Mouse (Mus musculus): Measurements from ENCODE around the gene Cdx2. TPM values are rescaled to one million over a fixed set of nuclear protein-coding genes. Genes with fewer than 3 reads are reported as not detected.

Gene Cdx2
- polyA plus RNA-seq, 1 experiment from 2014 or later = 0.47 TPM

- Histone ChIP-seq H3K9me3 (replicated peaks; ENCODE audit: control insufficient read depth, low read length) (no peaks in the 10 kb centered on the region), H3K36me3 (ENCODE audit: control insufficient read depth, insufficient read depth) (no peaks in the 10 kb centered on the region), H3K27ac (ENCODE audit: low read length) (no peak overlapping the region), H3K4me1 (ENCODE audit: control insufficient read depth, insufficient read depth, low read length) (peaks cover 8% of the 10 kb centered on the region), H3K4me3 (ENCODE audit: low read length) (no peak overlapping the region), H3K9ac (ENCODE audit: low read length) (no peak overlapping the region), H3K4me2 (ENCODE audit: low read depth, low read length) (no peak overlapping the region), H3K27me3 (ENCODE audit: control insufficient read depth, insufficient read depth, low read length) (peaks cover 94% of the 10 kb centered on the region)
- no peak for ATAC-seq (replicated peaks; ENCODE audit: extremely low read depth, insufficient read depth, low FRiP score)
- WGBS = 2% methylated on average over 21 of the region's 21 CpGs
Observed at GRCm38 (mm10) chr5:147300917-147301780, 5.9 kb downstream of the Cdx2 start.

- no peaks in the 10 kb centered on the region for H3K9me3 ChIP-seq (replicated peaks; ENCODE audit: control insufficient read depth, low read length)
- ATAC-seq (replicated peaks; ENCODE audit: extremely low read depth, insufficient read depth, low FRiP score) = no peak; the same call in 1 of the 2 replicates
- H3K9ac ChIP-seq (ENCODE audit: low read length) = no peak overlapping the region
Observed at GRCm38 (mm10) chr5:147300001-147300363, 7.1 kb downstream of the Cdx2 start.

GRCm38 (mm10) chr5:147299255-147300000 is 7.6 kb downstream of the Cdx2 start:
- peak overlapping the region; percentile 34 for H3K4me3 ChIP-seq (ENCODE audit: low read length)
- ATAC-seq (replicated peaks; ENCODE audit: extremely low read depth, insufficient read depth, low FRiP score) = 0 out of 2 replicates have a peak, but pooled peaks have one; percentile 32
- no peak overlapping the region for H3K9ac ChIP-seq (ENCODE audit: low read length)
- no peaks in the 10 kb centered on the region for H3K9me3 ChIP-seq (replicated peaks; ENCODE audit: control insufficient read depth, low read length)
- WGBS = under 1% methylated on average over 41 of the region's 41 CpGs
- no peak overlapping the region for H3K27ac ChIP-seq (ENCODE audit: low read length)
- peak overlapping the region; percentile 55 for H3K4me2 ChIP-seq (ENCODE audit: low read depth, low read length)
- H3K36me3 ChIP-seq (ENCODE audit: control insufficient read depth, insufficient read depth) = no peaks in the 10 kb centered on the region
- peaks cover 90% of the 10 kb centered on the region for H3K27me3 ChIP-seq (ENCODE audit: control insufficient read depth, insufficient read depth, low read length)
- H3K4me1 ChIP-seq (ENCODE audit: control insufficient read depth, insufficient read depth, low read length) = peaks cover 4% of the 10 kb centered on the region

More at GRCm38 (mm10) chr5:147300001-147300363, 7.1 kb downstream of the Cdx2 start:
- Histone ChIP-seq H3K4me2 (ENCODE audit: low read depth, low read length) (peak overlapping the region; percentile 55), H3K27ac (ENCODE audit: low read length) (no peak overlapping the region), H3K27me3 (ENCODE audit: control insufficient read depth, insufficient read depth, low read length) (peaks cover 91% of the 10 kb centered on the region), H3K4me1 (ENCODE audit: control insufficient read depth, insufficient read depth, low read length) (peaks cover 5% of the 10 kb centered on the region), H3K4me3 (ENCODE audit: low read length) (peak overlapping the region; percentile 34), H3K36me3 (ENCODE audit: control insufficient read depth, insufficient read depth) (no peaks in the 10 kb centered on the region)
- WGBS = 4% methylated on average over 4 of the region's 4 CpGs

- Histone ChIP-seq H3K9me3 (replicated peaks; ENCODE audit: control insufficient read depth, low read length) (no peaks in the 10 kb centered on the region), H3K4me2 (ENCODE audit: low read depth, low read length) (no peak overlapping the region), H3K4me1 (ENCODE audit: control insufficient read depth, insufficient read depth, low read length) (peaks cover 4% of the 10 kb centered on the region), H3K36me3 (ENCODE audit: control insufficient read depth, insufficient read depth) (no peaks in the 10 kb centered on the region), H3K27me3 (ENCODE audit: control insufficient read depth, insufficient read depth, low read length) (peaks cover 90% of the 10 kb centered on the region), H3K27ac (ENCODE audit: low read length) (no peak overlapping the region), H3K9ac (ENCODE audit: low read length) (no peak overlapping the region), H3K4me3 (ENCODE audit: low read length) (no peak overlapping the region)
- ATAC-seq (replicated peaks; ENCODE audit: extremely low read depth, insufficient read depth, low FRiP score) = no peak
- 49% methylated on average over 5 of the region's 5 CpGs for WGBS
Observed at GRCm38 (mm10) chr5:147297249-147297648, 9.8 kb downstream of the Cdx2 start.

GRCm38 (mm10) chr5:147294121-147294520 is 12.9 kb downstream of the Cdx2 start:
- no peak overlapping the region for H3K27ac ChIP-seq (ENCODE audit: low read length)
- H3K4me1 ChIP-seq (ENCODE audit: control insufficient read depth, insufficient read depth, low read length) = no peaks in the 10 kb centered on the region
- 12% methylated on average over 20 of the region's 20 CpGs for WGBS
- H3K27me3 ChIP-seq (ENCODE audit: control insufficient read depth, insufficient read depth, low read length) = peaks cover 60% of the 10 kb centered on the region
- H3K9me3 ChIP-seq (replicated peaks; ENCODE audit: control insufficient read depth, low read length) = no peaks in the 10 kb centered on the region; the same call in 1 of the 2 replicates
- no peak for ATAC-seq (replicated peaks; ENCODE audit: extremely low read depth, insufficient read depth, low FRiP score)
- no peak overlapping the region for H3K9ac ChIP-seq (ENCODE audit: low read length)
- no peak overlapping the region for H3K4me2 ChIP-seq (ENCODE audit: low read depth, low read length)
- no peak overlapping the region for H3K4me3 ChIP-seq (ENCODE audit: low read length)
- H3K36me3 ChIP-seq (ENCODE audit: control insufficient read depth, insufficient read depth) = no peaks in the 10 kb centered on the region

GRCm38 (mm10) chr5:147293127-147293910 is 13.8 kb downstream of the Cdx2 start:
- H3K4me2 ChIP-seq (ENCODE audit: low read depth, low read length) = no peak overlapping the region
- no peak overlapping the region for H3K9ac ChIP-seq (ENCODE audit: low read length)
- H3K9me3 ChIP-seq (replicated peaks; ENCODE audit: control insufficient read depth, low read length) = no peaks in the 10 kb centered on the region; the same call in 1 of the 2 replicates
- peak; percentile 37; the same call in 1 of the 2 replicates for ATAC-seq (replicated peaks; ENCODE audit: extremely low read depth, insufficient read depth, low FRiP score)
- no peak overlapping the region for H3K4me3 ChIP-seq (ENCODE audit: low read length)
- H3K27ac ChIP-seq (ENCODE audit: low read length) = no peak overlapping the region
- no peaks in the 10 kb centered on the region for H3K4me1 ChIP-seq (ENCODE audit: control insufficient read depth, insufficient read depth, low read length)
- 20% methylated on average over 18 of the region's 18 CpGs for WGBS
- H3K36me3 ChIP-seq (ENCODE audit: control insufficient read depth, insufficient read depth) = no peaks in the 10 kb centered on the region
- peaks cover 52% of the 10 kb centered on the region for H3K27me3 ChIP-seq (ENCODE audit: control insufficient read depth, insufficient read depth, low read length)

- Histone ChIP-seq H3K36me3 (ENCODE audit: control insufficient read depth, insufficient read depth) (no peaks in the 10 kb centered on the region), H3K27me3 (ENCODE audit: control insufficient read depth, insufficient read depth, low read length) (peaks cover 45% of the 10 kb centered on the region), H3K27ac (ENCODE audit: low read length) (no peak overlapping the region), H3K4me3 (ENCODE audit: low read length) (no peak overlapping the region), H3K4me2 (ENCODE audit: low read depth, low read length) (no peak overlapping the region), H3K4me1 (ENCODE audit: control insufficient read depth, insufficient read depth, low read length) (no peaks in the 10 kb centered on the region), H3K9me3 (replicated peaks; ENCODE audit: control insufficient read depth, low read length) (no peaks in the 10 kb centered on the region; the same call in 1 of the 2 replicates), H3K9ac (ENCODE audit: low read length) (no peak overlapping the region)
- WGBS = 26% methylated on average over 13 of the region's 13 CpGs
- no peak for ATAC-seq (replicated peaks; ENCODE audit: extremely low read depth, insufficient read depth, low FRiP score)
Observed at GRCm38 (mm10) chr5:147292506-147293120, 14.5 kb downstream of the Cdx2 start.

- ATAC-seq (replicated peaks; ENCODE audit: extremely low read depth, insufficient read depth, low FRiP score) = no peak
- WGBS = 22% methylated on average over 16 of the region's 16 CpGs
- Histone ChIP-seq H3K4me3 (ENCODE audit: low read length) (no peak overlapping the region), H3K27ac (ENCODE audit: low read length) (no peak overlapping the region), H3K4me2 (ENCODE audit: low read depth, low read length) (no peak overlapping the region), H3K9me3 (replicated peaks; ENCODE audit: control insufficient read depth, low read length) (no peaks in the 10 kb centered on the region; the same call in 1 of the 2 replicates), H3K27me3 (ENCODE audit: control insufficient read depth, insufficient read depth, low read length) (peaks cover 43% of the 10 kb centered on the region), H3K4me1 (ENCODE audit: control insufficient read depth, insufficient read depth, low read length) (no peaks in the 10 kb centered on the region), H3K9ac (ENCODE audit: low read length) (no peak overlapping the region), H3K36me3 (ENCODE audit: control insufficient read depth, insufficient read depth) (no peaks in the 10 kb centered on the region)
Observed at GRCm38 (mm10) chr5:147291764-147292505, 15.1 kb downstream of the Cdx2 start.
